In the genomic region with DNA sequence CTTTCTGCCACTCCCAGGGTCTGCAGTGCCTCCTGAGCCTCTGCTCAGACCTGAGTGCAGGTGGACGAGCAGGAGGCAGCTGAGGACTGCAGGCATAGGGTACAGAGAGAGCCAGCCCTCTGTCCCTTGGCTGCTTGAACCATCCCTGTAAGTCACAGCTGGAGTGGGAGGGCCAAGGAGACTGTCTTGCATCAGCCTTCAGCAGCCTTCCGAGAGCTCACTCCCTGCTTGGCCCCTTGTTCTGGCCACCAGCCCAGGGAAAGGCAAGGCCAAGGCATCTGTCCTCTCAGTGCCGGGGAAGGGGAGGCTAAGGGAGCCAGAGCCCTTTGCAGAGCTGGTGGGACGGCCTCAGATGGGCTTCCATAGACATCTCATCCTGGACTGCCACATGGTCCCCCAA, we compare ENCODE assay signal across 8 mouse cellular contexts. TPM values are rescaled to one million over a fixed set of nuclear protein-coding genes. Genes with fewer than 3 reads are reported as not detected.
A peak's percentile ranks its signal among the peaks of the same experiment; 100 is the strongest.
DNase-seq lines count a peak whose midpoint lies in the region; ATAC-seq and TF ChIP-seq lines count a peak whose summit lies in the region.

No protein-coding gene starts in this region.

- no peak overlapping the region for H3K9ac ChIP-seq in hindbrain, embryonic 13.5 days
- H3K9ac ChIP-seq in hindbrain, embryonic 12.5 days, result no peak overlapping the region
- peak overlapping the region; percentile 1; the same call in 1 of the 2 replicates for H3K9ac ChIP-seq in ES-E14 (ENCODE audit: insufficient read depth, low read depth, low read length, poor library complexity, severe bottlenecking)
- H3K9ac ChIP-seq in liver, embryonic 13.5 days, result 0 out of 2 replicates have a peak overlapping the region, but pooled peaks have one; percentile 8

- H3K4me3 ChIP-seq in hindbrain, embryonic 13.5 days, result no peak overlapping the region
- H3K4me3 ChIP-seq in hindbrain, embryonic 12.5 days, result no peak overlapping the region
- H3K4me3 ChIP-seq in ES-E14 (ENCODE audit: insufficient read depth in 1 of 2, low read depth in 1 of 2, low read length in 2 of 2, poor library complexity in 1 of 2, severe bottlenecking in 1 of 2), result no peak overlapping the region
- no peak overlapping the region for H3K4me3 ChIP-seq in liver, embryonic 13.5 days (replicated peaks)

- in situ Hi-C loops in ES-E14 (cut with MboI; ENCODE audit: low sequenced_read_pairs in 2 of 2, unreplicated experiment in 2 of 2), result no loop called here

- peak overlapping the region; percentile 52 for H3K27ac ChIP-seq in hindbrain, embryonic 13.5 days
- no peak overlapping the region; the same call in 1 of the 2 replicates for H3K27ac ChIP-seq in hindbrain, embryonic 12.5 days
- 0 out of 2 replicates have a peak overlapping the region, but pooled peaks have one; percentile 9 for H3K27ac ChIP-seq in ES-E14 (ENCODE audit: insufficient read depth, low read depth, low read length, poor library complexity, severe bottlenecking)
- H3K27ac ChIP-seq in liver, embryonic 13.5 days, result peak overlapping the region; percentile 67

- no peaks in the 10 kb centered on the region for H3K27me3 ChIP-seq in hindbrain, embryonic 13.5 days
- H3K27me3 ChIP-seq in hindbrain, embryonic 12.5 days, result no peaks in the 10 kb centered on the region
- no peaks in the 10 kb centered on the region for H3K27me3 ChIP-seq in liver, embryonic 13.5 days

- ATAC-seq in hindbrain, embryonic 13.5 days (ENCODE audit: low FRiP score), result no peak
- no peak for ATAC-seq in hindbrain, embryonic 12.5 days (ENCODE audit: low FRiP score)
- ATAC-seq in liver, embryonic 13.5 days (ENCODE audit: low read depth), result no peak
- no peak for ATAC-seq in cerebellum, adult (ENCODE audit: insufficient number of reproducible peaks, low FRiP score, low TSS enrichment)

- no peak for DNase-seq in ES-E14 (ENCODE audit: low read depth, low spot score)
- peak; percentile 75 for DNase-seq in heart, adult 8-10 months (ENCODE audit: low spot score)
- DNase-seq in liver, embryonic 13.5 days, result no peak
- DNase-seq in frontal cortex, postnatal 14 days (ENCODE audit: low spot score in 2 of 2), result no peak
- no peak for DNase-seq in left cerebral cortex, adult 18-20 months (ENCODE audit: low spot score in 2 of 2)

- H3K4me1 ChIP-seq in hindbrain, embryonic 13.5 days (replicated peaks), result peaks cover 63% of the 10 kb centered on the region
- H3K4me1 ChIP-seq in hindbrain, embryonic 12.5 days, result peaks cover 48% of the 10 kb centered on the region
- peaks cover 12 to 61% of the 10 kb centered on the region in 2 experiments for H3K4me1 ChIP-seq in ES-E14 (ENCODE audit: control insufficient read depth in 2 of 2, insufficient read depth in 2 of 2, low read length in 2 of 2, poor library complexity in 1 of 2)
- H3K4me1 ChIP-seq in liver, embryonic 13.5 days (replicated peaks), result peaks cover 63% of the 10 kb centered on the region

- H3K4me2 ChIP-seq in hindbrain, embryonic 13.5 days, result no peak overlapping the region
- no peak overlapping the region for H3K4me2 ChIP-seq in hindbrain, embryonic 12.5 days (replicated peaks)
- no peak overlapping the region for H3K4me2 ChIP-seq in liver, embryonic 13.5 days

- 87% methylated on average over 4 of the region's 4 CpGs for WGBS in hindbrain, embryonic 13.5 days
- 93% methylated on average over 4 of the region's 4 CpGs for WGBS in hindbrain, embryonic 12.5 days
- WGBS in liver, embryonic 13.5 days (ENCODE audit: insufficient replicate concordance), result 70% methylated on average over 4 of the region's 4 CpGs

- H3K36me3 ChIP-seq in hindbrain, embryonic 13.5 days, result peaks cover 55% of the 10 kb centered on the region
- peaks cover 37% of the 10 kb centered on the region for H3K36me3 ChIP-seq in hindbrain, embryonic 12.5 days
- no peaks in the 10 kb centered on the region; the same call in 1 of the 2 replicates for H3K36me3 ChIP-seq in ES-E14 (ENCODE audit: control insufficient read depth, insufficient read depth, low read length, poor library complexity, severe bottlenecking)
- peaks cover 32% of the 10 kb centered on the region for H3K36me3 ChIP-seq in liver, embryonic 13.5 days

- H3K9me3 ChIP-seq in hindbrain, embryonic 13.5 days, result no peaks in the 10 kb centered on the region
- 0 out of 2 replicates have a peak, but pooled peaks cover 3% of the 10 kb centered on the region for H3K9me3 ChIP-seq in hindbrain, embryonic 12.5 days (replicated peaks)
- H3K9me3 ChIP-seq in ES-E14 (ENCODE audit: control insufficient read depth, insufficient read depth, low read depth, low read length), result no peaks in the 10 kb centered on the region
- no peaks in the 10 kb centered on the region for H3K9me3 ChIP-seq in liver, embryonic 13.5 days (replicated peaks)

TF ChIP-seq in ES-E14, 5 proteins besides CTCF, POLR2A, EP300 and RAD21:
- TF ChIP-seq ZC3H11A (IDR thresholded peaks at IDR 0.05; ENCODE audit: borderline replicate concordance, low read depth, low read length) (no peak), MAFK (IDR thresholded peaks at IDR 0.05; ENCODE audit: insufficient read depth, low read depth, low read length) (no peak), HCFC1 (IDR thresholded peaks at IDR 0.05; ENCODE audit: borderline replicate concordance, insufficient read depth, low read length) (no peak), CHD2 (IDR thresholded peaks at IDR 0.05; ENCODE audit: low read depth, low read length) (no peak), ZNF384 (IDR thresholded peaks at IDR 0.05; ENCODE audit: low read depth, low read length) (no peak)

RNA-seq across cellular contexts. Expression of gene Trim8, which starts 23.3 kb away (rescaled TPM):
- polyA plus RNA-seq in hindbrain, embryonic 13.5 days (2015; fragmentation: Nextera tagmentation; extraction: Ambion mirVana), result 29.7 and 31.6 TPM in 2 replicates
- polyA plus RNA-seq in hindbrain, embryonic 12.5 days (2016; fragmentation: Nextera tagmentation; extraction: Ambion mirVana), result 41.8 and 44.7 TPM in 2 replicates
- total RNA-seq in ES-E14 (2012; rRNA removed), result 26.1 and 33.2 TPM in 2 replicates
- total RNA-seq in heart, adult 8-10 months (2022), result 10 to 100 TPM; 31.5 to 38.8 (median 37.6) TPM
- polyA plus RNA-seq in liver, embryonic 13.5 days (2015; fragmentation: Nextera tagmentation; extraction: Ambion mirVana), result 9.1 and 9.2 TPM in 2 replicates
- 100 to 1,000 TPM; 119 to 120 TPM for total RNA-seq in left cerebral cortex, adult 18-20 months (2021)

Comparison
In these comparisons a context has a peak if more than half of its experiments do, and no peak if none do; other contexts are left out.
1. H3K9ac ChIP-seq: peak in ES-E14 (single experiment) and liver, embryonic 13.5 days (single experiment); none in hindbrain, embryonic 13.5 days (single experiment) and hindbrain, embryonic 12.5 days (single experiment).